Mouse (Mus musculus) frontal cortex, postnatal 10 days (tissue): Measurements from ENCODE around the gene Gm10663.

ENCODE experiments used
- DNase-seq, 2 experiments: peaks; one replicate each; pipeline ENCODE4 v3.0.0; 2022; ENCODE audit warnings: low spot score in 2 of 2, mixed read lengths in 1 of 2

Gm10663 gene

DNA sequence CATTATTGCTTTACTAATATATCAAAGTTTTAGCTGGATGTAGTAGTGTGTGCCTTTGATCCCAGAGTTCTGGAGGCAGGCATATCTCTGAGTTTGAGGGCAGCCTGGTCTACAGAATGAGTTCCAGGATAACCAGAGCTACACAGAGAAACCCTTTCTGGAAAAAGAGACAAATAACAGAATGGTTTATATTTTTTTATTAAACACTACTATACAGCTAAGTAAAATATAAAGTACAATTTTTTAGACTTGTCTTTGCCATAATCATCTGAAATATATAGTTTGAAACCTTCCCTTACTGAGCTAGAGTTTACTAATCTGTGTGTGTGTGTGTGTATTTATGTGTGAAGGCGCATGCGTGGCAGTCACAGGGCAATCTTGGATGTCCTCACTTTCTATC lies at the start of gene Gm10663:
Gene Gm10663, plus strand, starts transcription at position 301 of the 400 bp plus-strand sequence.
- DNase-seq: no peak

DNA sequence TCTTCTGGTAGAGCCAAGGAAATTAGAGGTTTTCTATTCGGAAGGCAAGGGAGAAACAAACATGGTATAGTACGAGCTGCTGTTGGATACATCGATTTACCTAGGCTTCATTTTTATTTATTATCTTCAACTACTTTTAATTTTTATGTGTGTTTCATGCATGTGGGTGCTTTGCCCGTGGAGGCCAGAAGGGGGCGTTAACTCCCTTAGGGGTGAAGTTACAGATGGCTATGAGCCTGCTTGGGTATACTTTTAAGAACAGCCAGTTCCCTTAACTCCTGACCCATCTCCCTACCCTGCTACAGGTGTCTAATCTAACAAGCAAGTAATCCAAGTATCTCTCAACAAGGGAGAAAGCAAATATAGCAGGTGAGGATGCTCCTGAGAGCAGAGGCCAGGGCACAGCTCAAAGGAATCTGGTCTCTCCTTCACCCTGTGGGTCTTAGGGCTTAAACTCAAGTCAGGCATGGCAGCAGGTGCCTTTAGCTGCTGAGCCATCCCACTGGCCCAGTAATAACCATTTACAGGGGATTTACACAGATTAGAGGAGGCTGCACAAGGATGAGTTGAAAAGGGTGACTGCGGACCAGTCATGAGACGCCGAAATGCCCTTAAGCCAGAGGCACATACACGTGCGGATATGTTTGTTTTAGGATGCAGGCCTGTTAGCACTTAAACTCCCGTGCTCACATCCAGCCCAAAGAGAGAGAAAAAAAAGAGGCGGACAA lies 45.7 kb upstream of the Gm10663 start:
- no peak for DNase-seq

DNA sequence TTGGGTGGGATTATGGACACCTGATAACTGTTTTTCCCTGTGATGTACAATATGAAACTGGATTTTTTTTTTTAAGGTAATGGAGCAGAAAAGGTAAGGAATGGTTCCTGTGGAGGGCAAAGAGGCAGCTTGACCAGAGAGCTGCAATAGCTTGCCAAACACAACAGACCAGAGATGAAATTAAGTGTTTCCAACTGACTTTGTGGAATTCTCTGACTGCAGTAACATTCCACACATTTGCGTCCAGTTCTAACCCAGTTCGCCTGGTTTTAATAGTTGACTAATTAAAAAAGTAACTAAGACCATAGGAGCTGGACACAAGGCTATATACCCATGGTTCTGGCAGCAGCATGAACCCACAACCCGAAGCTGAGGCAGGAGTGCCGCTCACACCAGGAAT lies 45.1 kb upstream of the Gm10663 start:
- DNase-seq: no peak

DNA sequence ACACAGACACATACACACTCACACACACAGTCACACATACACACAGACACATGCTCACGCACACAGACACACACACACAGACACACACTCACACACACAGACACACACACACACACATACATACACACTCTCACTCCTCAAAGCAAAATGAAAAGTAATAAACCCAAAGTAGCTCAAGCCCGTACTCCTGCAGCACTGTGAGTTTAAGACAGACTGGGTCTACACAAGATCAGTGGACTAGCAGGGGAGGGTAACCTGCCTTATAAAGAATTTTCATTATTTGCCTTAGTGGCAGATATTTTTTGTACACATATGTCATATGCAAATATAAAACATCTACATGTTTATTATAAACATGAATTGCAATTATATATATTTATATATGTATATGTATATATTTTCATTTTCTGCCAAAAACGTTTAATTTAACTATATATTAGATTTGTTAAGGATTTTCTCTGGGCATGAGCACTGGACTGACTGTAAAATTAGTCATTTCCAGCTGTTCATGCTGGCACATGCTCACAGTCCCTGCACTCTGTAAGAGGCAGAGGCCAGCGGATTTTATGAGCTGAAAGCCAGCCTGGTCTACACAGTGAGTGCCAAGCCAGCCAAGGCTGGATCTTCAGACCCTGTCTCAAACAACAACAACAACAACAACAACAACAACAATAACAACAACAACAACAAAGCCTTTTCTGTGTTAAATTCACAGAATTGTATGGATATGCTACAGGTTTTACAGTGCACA lies 43.9 kb upstream of the Gm10663 start:
- no peak for DNase-seq

DNA sequence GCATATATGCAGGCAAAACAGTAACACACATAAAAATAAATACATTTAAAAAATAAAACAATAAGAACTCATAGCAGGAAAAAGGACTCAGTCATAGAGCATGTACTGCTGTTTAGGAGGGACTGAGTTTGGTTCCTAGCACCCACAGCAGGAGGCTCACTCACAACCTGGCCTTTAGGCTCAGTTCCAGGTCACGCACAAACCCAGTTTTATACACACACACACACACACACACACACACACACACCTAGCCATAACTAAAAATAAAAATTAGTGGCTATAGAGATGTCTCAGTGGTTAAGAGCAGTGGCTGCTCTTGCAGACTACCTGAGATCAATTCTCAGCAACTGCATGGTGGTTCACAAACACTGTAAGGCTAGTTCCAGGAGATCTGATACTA lies 42.7 kb upstream of the Gm10663 start:
- no peak for DNase-seq

DNA sequence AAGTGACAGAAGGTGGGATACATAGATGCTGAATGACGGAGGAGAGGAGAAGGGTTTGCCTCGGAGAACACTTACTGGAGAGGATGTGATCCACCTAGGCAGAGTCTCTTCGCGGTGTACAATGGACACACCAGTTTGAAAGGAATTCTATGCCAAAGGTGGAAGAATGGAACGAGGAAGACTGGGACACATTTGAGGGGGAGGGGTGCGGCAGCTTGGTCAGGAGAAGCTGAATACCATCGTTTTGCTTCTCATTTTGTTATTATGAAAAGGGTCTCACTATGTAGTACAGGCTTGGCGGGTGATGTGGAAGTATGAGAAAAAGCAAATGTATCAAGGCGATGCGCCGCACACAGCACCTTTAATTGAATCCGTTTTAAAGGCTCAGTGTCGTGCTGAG lies 41.8 kb upstream of the Gm10663 start:
- no peak for DNase-seq

DNA sequence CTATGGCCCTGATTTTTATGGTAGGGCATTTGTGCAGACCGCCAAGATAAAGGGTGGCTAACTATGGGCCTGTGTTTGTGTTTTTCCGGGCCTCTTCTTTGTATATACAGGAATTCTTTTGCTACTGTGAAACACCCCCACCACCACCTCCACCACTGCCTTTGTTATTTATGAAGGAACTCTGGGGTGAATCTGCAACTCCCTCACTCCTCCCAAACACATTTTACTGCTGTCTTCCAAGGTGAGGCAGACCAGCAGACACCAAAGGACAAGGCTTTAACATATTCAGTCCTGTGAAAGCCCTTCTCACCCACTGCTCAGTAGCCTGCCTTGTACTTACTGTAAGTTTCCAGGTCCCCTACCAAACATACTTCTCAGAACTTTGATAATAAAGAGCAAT lies 40.7 kb upstream of the Gm10663 start:
- DNase-seq: no peak

DNA sequence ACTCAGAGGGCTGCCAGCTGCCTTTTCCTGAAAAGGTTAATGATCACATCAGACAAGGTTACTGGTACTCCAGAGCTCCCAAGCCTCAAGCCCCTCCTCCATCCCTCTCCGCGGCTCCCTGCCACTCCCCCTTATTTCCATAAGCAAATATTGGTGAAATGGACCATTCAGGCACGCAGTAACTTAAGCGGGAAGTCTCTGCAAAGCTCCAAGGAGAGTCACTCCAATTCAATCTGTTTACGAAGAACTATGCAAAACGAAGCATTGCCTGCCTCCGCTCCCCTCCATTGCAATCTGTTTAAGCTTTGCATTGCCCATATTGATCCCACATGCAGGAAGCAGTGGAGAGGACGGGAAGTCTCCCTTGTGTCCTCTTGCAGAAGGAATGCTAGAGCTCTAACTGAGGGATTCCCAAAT lies 37.7 kb upstream of the Gm10663 start, which contains the start of gene Apela:
Gene Apela, minus strand, starts transcription at position 220 of the 417 bp plus-strand sequence.
- no peak for DNase-seq

DNA sequence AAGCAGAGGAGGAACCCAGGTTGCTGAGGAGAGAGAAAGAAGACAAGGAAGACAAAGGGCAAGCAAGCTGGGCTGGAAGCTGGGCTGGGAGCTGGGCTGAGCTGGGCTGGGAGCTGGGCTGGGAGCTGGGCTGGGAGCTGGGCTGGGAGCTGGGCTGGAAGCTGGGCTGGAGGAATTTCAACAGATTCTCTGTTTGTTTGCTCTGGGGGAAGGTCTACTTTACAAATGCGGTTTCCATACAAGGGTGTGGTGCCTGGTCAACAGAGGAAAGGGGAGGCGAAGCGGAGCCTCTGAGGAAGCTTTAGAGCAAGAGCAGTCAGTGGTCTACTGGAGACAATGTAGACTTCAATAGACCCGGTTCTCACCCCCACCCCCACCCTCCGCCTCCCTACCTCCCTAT lies 28.3 kb upstream of the Gm10663 start:
- DNase-seq: no peak

DNA sequence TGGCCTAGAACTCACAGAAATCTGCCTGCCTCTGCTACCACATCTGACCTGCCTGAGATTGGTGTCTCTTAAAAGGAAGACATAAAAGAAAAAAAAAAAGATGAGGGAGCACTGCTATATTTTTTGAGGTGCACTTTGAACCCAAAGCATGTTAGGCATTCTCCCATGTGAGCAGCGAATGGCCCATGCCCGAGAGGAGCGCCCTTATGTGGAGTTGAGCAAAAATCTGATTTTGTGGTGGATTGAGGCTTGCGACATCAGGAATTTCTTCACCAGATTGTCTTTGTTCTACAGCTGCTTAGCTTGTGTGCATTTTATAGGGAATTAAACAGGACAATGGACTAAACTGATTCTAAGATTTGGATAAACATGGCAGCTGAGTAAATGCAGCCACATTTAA lies 27.6 kb upstream of the Gm10663 start:
- no peak for DNase-seq

DNA sequence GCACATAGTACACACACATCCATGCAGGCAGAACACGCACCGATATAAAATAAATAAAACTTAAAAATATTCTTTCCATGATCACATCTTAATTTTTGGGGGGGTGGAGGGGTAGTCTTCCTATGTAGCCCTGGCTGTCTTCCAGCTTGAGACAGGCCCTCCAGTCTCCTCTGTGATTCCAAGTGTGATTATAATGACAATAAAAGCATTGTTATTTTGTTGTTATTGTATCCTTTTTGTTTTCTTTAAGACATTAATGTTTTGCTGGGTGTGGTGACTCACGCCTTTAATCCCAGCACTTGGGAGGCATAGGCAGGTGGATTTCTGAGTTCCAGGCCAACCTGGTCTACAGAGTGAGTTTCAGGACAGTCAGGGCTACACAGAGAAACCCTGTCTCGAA lies 27.0 kb upstream of the Gm10663 start:
- DNase-seq: no peak

DNA sequence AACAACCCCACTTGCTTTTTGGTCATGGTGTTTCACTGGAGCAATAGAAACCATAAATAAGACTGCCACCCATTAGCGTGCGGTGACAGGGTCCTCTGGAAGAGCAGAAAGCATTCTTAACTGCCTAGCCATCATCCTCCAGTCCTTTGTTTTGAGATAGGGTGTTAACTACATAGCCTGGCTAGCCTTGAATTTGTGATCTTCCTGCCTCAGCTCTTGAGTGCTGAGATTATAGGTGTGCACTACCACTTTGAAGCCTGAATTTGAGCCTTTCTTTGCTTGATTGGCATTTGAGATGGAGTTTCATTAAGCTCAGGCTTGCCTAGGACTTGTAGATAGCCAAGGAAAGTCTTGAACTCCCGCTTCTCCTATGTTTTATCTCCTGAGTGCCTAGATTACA lies 21.3 kb upstream of the Gm10663 start:
- no peak for DNase-seq

DNA sequence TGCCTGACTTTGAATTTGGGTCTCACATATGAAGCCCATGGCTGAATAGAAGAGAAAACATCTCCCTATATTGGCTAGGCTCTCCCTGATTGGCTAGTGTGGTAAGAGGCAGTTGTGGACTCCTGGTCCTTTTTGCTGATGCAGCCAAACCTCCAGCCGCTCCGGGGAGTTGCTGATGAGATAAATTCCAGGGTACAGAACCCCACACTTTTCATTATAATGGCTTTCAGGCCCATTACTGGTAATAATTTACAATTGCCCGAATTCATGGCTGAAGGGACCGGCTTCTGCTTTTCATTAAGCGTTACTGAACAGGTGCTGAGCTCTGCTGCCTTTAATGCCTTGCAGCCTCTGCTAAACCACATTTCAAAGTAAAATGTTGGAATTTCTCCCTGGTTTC lies 20.9 kb upstream of the Gm10663 start:
- DNase-seq: no peak

DNA sequence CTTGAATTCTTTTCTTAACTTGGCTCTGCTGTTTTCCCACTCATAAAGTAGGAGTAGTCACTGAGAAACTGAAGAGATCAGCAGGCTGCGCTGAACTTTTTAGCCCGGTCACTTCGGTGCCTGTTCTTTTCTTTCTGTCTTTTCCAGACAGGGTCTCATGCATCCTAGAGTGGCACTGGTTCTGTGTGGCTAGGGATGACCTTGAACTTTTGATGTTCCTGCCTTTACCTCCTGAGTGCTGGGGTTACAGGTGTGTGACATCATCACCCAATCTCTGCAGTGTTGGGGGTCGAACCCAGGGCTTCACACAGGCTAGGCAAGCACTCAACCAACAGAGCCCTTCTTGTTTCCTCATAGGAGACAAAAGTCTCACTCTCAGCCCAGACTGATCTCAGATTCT lies 18.1 kb upstream of the Gm10663 start:
- no peak for DNase-seq

DNA sequence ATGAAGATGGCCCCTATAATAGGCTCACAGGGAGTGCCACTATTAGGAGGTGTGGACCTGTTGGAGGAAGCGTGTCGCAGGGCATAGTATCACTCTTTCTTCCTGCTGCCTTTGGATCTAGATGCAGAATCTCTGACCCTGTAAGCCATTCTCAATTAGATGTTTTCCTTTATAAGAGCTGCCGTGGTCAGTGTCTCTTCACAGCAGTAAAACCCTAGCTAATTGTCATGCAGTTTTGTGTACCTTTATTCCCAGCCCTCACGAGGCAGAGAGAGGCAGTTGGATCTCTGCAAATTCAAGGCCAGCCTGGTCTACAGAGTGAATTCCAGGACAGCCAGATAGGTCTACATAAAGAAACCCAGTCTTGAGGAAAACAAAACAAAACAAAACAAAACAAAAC lies 12.6 kb upstream of the Gm10663 start:
- no peak for DNase-seq

DNA sequence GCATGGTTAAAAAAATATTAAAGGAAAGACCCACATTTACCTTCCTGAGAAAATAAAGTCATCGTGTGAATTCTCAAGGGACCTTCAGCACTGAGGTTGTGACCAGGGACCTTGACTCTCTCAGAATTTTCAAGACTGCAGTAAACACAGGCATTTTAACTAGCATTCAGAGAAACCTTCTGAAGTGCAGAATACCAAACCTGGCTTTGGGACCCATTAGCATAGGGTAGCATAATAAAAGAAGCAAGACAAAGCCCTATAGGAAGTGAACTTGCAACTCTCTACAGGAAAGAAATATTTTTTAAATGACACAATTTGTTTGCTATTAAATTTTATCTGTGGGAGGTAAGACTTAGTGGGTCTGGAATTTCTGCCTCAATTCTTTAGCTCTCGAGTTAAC lies 10.8 kb upstream of the Gm10663 start:
- DNase-seq: no peak

DNA sequence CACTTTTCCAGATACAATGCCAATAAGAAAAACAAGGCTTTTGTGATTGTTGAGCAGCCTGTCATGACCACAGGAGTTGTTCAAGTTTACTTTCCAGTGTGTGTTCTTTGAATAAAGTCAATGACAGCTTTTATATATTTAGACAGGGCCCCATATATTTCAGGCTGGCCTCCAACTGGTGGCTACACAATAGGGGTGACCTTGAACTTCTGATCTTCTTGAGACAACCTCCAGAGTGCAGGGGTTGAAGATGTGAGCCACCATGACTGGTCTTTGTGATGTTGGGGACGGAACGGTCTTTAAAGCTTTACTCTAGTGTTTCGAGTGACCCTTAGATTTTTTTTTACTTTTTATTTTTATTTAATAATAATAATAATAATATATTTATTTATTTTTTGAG lies 9.2 kb upstream of the Gm10663 start:
- DNase-seq: no peak

DNA sequence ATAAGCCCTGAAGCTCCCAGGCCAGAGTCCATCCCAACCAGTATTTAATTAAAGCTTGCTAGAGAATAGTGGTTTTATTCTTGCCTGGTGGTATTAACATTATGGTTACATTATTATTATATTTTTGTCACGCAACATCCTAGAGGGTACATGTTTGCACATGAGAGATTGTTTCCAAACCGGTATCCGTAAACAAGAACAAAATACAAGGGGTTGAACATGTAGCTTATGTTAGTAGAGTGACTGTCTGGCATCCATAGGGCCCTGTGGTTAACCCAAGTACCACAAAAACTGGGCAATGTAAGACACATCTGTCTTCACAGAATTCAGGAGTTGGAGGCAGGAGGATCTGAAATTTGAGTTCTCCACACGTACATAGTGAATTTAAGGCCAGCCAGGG lies 7.8 kb upstream of the Gm10663 start:
- no peak for DNase-seq

DNA sequence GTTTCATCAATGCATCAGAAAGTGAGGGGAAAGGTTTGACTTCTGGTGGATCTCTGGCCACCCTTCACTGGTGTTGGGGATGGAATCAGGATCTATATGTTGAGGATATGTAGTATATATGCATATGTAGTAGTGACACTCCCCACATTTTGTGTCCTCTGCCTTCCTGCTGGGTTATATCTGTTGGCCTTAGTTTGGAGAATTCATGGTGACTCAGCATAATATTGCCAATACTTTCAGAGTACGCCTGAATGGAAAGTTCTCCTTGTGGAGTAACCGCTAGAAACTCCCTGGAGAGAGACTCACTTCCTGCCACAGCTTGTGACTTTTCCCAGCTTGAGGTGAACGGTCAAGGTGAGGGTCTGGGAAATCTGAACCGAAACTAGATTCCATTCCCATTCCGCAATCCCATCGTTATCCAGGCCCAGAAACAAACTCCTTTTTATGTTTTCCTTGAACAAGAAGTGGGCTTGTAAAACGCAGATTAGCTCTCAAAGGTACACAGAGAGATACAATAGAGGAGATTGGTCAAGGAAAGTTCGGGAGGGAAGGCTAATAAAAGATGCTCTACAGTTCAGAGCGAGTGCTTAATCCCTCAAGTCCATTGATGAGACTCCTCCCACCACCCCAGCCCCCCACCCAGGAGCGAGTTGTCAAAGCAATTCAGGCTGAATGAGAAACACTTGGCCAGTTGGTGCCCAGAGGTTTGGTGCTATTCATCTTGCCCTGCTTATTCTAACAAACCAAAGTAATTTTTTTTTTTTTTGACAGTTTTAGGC lies 7.0 kb upstream of the Gm10663 start:
- DNase-seq: no peak

DNA sequence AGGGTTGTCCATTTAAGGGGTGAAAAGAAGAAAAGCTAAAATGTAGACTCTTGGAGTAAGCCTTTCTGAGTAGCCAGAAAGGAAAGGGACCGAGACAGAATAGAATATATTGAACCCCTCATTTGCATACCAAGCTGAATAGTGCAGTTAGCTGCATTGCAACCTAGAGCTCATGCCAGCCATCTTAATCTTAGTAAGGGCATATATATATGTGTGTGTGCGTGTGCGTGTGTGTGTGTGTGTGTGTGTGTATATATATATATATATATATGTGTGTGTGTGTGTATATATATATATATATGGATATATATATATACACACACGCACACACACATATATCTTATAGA lies 6.4 kb upstream of the Gm10663 start:
- DNase-seq: no peak

DNA sequence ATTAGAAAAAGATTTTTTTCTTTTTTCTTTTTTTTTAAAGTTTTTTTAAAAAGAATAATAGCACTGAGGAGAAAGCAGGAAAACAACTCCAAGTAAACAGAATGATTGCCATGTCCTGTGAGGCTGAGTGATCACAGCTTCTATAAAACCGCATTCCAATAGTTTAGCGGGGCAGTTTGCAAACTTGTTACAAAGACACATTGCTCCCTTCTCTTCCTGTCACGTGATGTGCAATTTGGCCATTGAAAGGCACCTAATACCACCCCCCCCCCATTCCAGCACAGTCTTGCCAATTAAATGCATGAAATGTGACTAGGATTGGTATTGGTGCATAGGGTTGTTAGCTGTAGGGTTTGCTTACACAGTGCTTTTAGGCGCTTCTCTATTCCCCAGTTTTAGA lies 3.8 kb upstream of the Gm10663 start:
- no peak for DNase-seq

DNA sequence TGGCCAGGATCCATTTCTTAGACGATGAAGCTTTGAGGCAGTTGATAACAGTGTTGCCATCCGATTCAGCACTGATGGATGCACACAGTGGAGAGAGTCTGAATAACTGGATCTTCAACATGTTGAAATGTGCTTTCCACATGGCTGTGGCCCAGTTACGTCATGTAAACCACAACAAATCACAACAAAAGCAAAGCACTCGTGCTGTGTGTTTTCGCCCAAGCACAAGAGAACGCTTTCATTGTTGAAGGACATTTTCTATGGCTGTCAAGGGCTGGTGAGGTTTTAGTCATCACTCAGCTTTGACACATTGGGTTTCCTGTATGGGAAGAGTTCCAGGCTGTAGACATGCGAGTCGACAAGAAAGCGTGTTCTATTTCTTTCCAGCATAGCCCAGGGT lies 5.9 kb downstream of the Gm10663 start:
- no peak for DNase-seq

DNA sequence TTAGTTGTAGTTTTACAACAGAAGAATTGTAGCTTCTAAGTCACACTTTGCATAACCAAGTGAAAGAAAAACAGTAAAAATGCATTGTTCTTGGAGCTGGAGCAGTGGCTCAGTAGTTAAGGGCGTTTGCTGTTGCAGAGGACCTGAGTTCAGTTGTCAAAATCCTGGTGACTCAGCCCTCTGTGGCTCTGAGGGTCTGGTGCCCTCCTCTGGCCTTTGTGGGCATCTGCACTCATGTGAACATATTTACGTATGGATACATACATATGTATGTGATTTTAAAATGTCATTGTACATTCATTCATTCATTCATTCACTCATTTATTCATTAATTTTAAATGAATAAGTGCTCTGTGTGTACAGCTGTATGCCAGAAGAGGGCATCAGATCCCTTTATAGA lies 10.8 kb downstream of the Gm10663 start:
- DNase-seq: no peak
